Mouse (Mus musculus): Measurements from ENCODE around the gene Prc1.

DNA sequence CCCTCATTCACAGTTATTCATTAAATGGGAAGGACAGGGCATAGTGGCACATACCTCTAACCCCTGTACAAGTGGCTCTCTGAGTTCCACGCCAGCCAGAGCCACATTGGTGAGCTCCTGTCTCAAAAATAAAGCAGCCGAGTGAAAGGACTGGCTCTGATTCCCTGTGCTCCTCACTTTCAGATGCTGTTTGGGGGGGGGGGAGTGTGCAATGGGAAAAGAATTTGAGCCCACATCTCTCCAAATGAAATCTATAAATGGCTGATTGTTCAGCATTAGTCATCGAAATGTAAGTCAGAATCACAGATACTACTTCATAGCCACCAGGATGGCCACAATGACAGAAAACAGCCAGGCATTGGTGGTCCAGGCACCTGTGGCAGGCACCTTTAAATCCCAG is 2.8 kb downstream of the Prc1 start:
- TF ChIP-seq ZC3H11A (IDR thresholded peaks at IDR 0.05; ENCODE audit: borderline replicate concordance, low read depth, low read length) (no peak), CHD2 (IDR thresholded peaks at IDR 0.05; ENCODE audit: low read depth, low read length) (no peak)
